Mouse (Mus musculus) limb, embryonic 14.5 days (tissue): Measurements from ENCODE around the gene Syngr1. TPM values are rescaled to one million over a fixed set of nuclear protein-coding genes. Genes with fewer than 3 reads are reported as not detected.

Experiments used
- ATAC-seq: fragments of 200-750 bp; cut with Nextera tagmentation; 2 replicates; pipeline ENCODE4 v1.8.0; 2017; ENCODE audit warnings: low read depth, moderate number of reproducible peaks, moderate TSS enrichment; ENCODE audit not compliant: low FRiP score
- DNase-seq: peaks from one replicate; pipeline ENCODE4 v3.0.0-alpha.2; 2015; ENCODE audit warnings: low spot score
- H3K27ac ChIP-seq: fragments of 300-500 bp; sonication (generic); replicated peaks from 2 replicates; pipeline ENCODE4 v1.5.1; 2014; ENCODE audit warnings: low read depth, mild to moderate bottlenecking, low read length, moderate library complexity, mixed read lengths
- H3K27me3 ChIP-seq: fragments of 300-500 bp; sonication (generic); 2 replicates; pipeline ENCODE4 v1.6.1; 2014; ENCODE audit warnings: low read length, mixed read lengths; ENCODE audit not compliant: control insufficient read depth, insufficient read depth
- H3K36me3 ChIP-seq: fragments of 300-500 bp; sonication (generic); 2 replicates; pipeline ENCODE4 v1.6.1; 2014; ENCODE audit warnings: mild to moderate bottlenecking, low read length, moderate library complexity, mixed read lengths; ENCODE audit not compliant: control insufficient read depth, insufficient read depth
- H3K4me1 ChIP-seq: fragments of 300-500 bp; sonication (generic); 2 replicates; pipeline ENCODE4 v1.6.1; 2014; ENCODE audit warnings: antibody characterized with exemption, low read length, mixed read lengths; ENCODE audit not compliant: control insufficient read depth, insufficient read depth
- H3K4me2 ChIP-seq: fragments of 300-500 bp; sonication (generic); replicated peaks from 2 replicates; pipeline ENCODE4 v1.6.1; 2014; ENCODE audit warnings: low read depth, mild to moderate bottlenecking, low read length, moderate library complexity; ENCODE audit not compliant: severe bottlenecking
- H3K4me3 ChIP-seq: fragments of 300-500 bp; sonication (generic); replicated peaks from 2 replicates; pipeline ENCODE4 v1.5.1; 2014; ENCODE audit warnings: low read length
- H3K9ac ChIP-seq: fragments of 300-500 bp; sonication (generic); 2 replicates; pipeline ENCODE4 v1.6.1; 2014; ENCODE audit warnings: mild to moderate bottlenecking, low read depth, low read length, moderate library complexity; ENCODE audit not compliant: severe bottlenecking
- H3K9me3 ChIP-seq: fragments of 300-500 bp; sonication (generic); 2 replicates; pipeline ENCODE4 v1.6.1; 2016; ENCODE audit warnings: low read length; ENCODE audit not compliant: control insufficient read depth
- POLR2A ChIP-seq: fragments of 200-500 bp; IDR thresholded peaks from 2 replicates; pipeline ENCODE4 v1.8.0; 2012; ENCODE audit warnings: inconsistent platforms, mild to moderate bottlenecking, moderate library complexity, borderline replicate concordance; ENCODE audit not compliant: insufficient read depth, insufficient read length; ENCODE audit errors: extremely low read depth
- WGBS: fragments of 180-500 bp; shearing (Covaris S2); extraction: QIAGEN DNeasy Blood & Tissue Kit; methylation state at CpG from one replicate; pipeline ENCODE4 v1.1.7; 2014; 5-methylcytosine and 5-hydroxymethylcytosine counted together
- polyA plus RNA-seq, 2 experiments: library from polyadenylated mRNA; depleted of rRNA in 1 of 2; stranded (reverse) in 1 of 2; unstranded in 1 of 2; fragments of >200 nt; fragmentation: Nextera tagmentation in 1 of 2; extraction: Ambion mirVana in 1 of 2; gene quantifications; 2 replicates each; pipeline versions ENCODE4 v1.2.1 to v1.2.3; 2012 to 2014

Syngr1 gene
- polyA plus RNA-seq, 2 experiments: 10.8 to 11.5 TPM

- no peak for DNase-seq
- no peak overlapping the region for H3K27ac ChIP-seq
- ATAC-seq: no peak
- no peak for TF ChIP-seq POLR2A
- H3K4me2 ChIP-seq: no peak overlapping the region
- H3K36me3 ChIP-seq: peaks cover 50% of the 10 kb centered on the region
- H3K9ac ChIP-seq: no peak overlapping the region
- 63% methylated on average over 6 of the region's 6 CpGs for WGBS
- no peaks in the 10 kb centered on the region for H3K27me3 ChIP-seq
- no peak overlapping the region for H3K4me3 ChIP-seq
- 0 out of 2 replicates have a peak, but pooled peaks cover 4% of the 10 kb centered on the region for H3K9me3 ChIP-seq
- no peaks in the 10 kb centered on the region for H3K4me1 ChIP-seq
These were observed 55.0 kb downstream of the Syngr1 start for GRCm38 (mm10) chr15:80146153-80146552.

DNA sequence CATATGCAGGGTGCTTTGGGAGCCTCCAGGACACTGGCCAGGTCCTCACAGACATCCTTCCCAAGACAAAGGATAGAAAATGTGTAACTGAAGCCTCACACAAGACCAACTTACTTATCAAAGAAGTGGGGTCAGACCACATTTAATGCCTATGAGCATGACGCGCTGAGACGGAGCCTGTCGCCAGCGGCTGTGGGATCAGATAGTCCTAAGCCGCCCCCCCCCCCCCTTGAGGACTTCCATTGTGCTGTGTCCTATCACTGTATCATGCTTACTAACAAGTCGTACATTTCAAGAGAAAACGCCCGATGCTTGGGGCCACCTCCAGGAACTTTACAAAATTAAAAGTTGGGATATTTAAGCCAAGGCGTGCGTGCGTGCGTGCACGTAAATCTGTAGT lies 56.0 kb downstream of the Syngr1 start:
- H3K36me3 ChIP-seq: peaks cover 48% of the 10 kb centered on the region
- no peak for ATAC-seq
- no peak overlapping the region for H3K9ac ChIP-seq
- no peaks in the 10 kb centered on the region for H3K4me1 ChIP-seq
- no peak overlapping the region for H3K4me2 ChIP-seq
- no peak overlapping the region for H3K4me3 ChIP-seq
- no peaks in the 10 kb centered on the region for H3K27me3 ChIP-seq
- 0 out of 2 replicates have a peak, but pooled peaks cover 2% of the 10 kb centered on the region for H3K9me3 ChIP-seq
- H3K27ac ChIP-seq: no peak overlapping the region
- no peak for DNase-seq
- no peak for TF ChIP-seq POLR2A
- WGBS: 88% methylated on average over 14 of the region's 14 CpGs

GRCm38 (mm10) chr15:80147511-80147910 lies 56.4 kb downstream of the Syngr1 start:
- H3K9me3 ChIP-seq: no peaks in the 10 kb centered on the region
- H3K4me3 ChIP-seq: no peak overlapping the region
- no peaks in the 10 kb centered on the region for H3K4me1 ChIP-seq
- H3K27ac ChIP-seq: no peak overlapping the region
- WGBS: 73% methylated on average over 5 of the region's 5 CpGs
- peaks cover 48% of the 10 kb centered on the region for H3K36me3 ChIP-seq
- H3K27me3 ChIP-seq: no peaks in the 10 kb centered on the region
- H3K4me2 ChIP-seq: no peak overlapping the region
- DNase-seq: no peak
- no peak for ATAC-seq
- H3K9ac ChIP-seq: no peak overlapping the region
- TF ChIP-seq POLR2A: no peak

- Histone ChIP-seq H3K36me3 (peaks cover 54% of the 10 kb centered on the region), H3K27ac (no peak overlapping the region), H3K9ac (no peak overlapping the region), H3K9me3 (no peaks in the 10 kb centered on the region), H3K4me1 (no peaks in the 10 kb centered on the region), H3K4me3 (no peak overlapping the region), H3K4me2 (no peak overlapping the region), H3K27me3 (no peaks in the 10 kb centered on the region)
- no peak for ATAC-seq
- DNase-seq: no peak
- no peak for TF ChIP-seq POLR2A
- WGBS: 75% methylated on average over 8 of the region's 8 CpGs
These were observed 57.4 kb downstream of the Syngr1 start for GRCm38 (mm10) chr15:80148565-80148964.

DNA sequence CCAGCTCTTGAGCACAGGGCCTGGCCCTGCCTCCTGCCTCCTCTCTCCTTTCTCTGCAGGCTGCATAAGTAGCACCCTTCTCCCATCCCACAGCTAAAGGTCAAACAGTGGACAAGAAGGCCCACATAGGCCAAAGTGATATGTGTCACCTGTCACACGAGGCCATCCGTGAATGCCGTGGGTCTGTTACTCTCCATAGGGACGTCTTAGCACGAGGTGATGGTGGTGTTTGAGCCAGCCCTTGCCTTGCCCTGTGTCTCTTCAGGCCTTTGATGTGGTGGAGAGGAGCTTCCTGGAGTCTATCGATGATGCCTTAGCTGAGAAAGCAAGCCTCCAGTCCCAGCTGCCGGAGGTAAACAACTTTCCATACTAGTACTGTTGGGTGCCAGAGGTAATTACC lies 58.4 kb downstream of the Syngr1 start:
- 88% methylated on average over 7 of the region's 7 CpGs for WGBS
- Histone ChIP-seq H3K27me3 (no peaks in the 10 kb centered on the region), H3K4me2 (no peak overlapping the region), H3K9ac (no peak overlapping the region), H3K27ac (no peak overlapping the region), H3K4me3 (no peak overlapping the region), H3K36me3 (peaks cover 56% of the 10 kb centered on the region), H3K9me3 (no peaks in the 10 kb centered on the region), H3K4me1 (no peaks in the 10 kb centered on the region)
- ATAC-seq: no peak
- TF ChIP-seq POLR2A: no peak
- DNase-seq: no peak

DNA sequence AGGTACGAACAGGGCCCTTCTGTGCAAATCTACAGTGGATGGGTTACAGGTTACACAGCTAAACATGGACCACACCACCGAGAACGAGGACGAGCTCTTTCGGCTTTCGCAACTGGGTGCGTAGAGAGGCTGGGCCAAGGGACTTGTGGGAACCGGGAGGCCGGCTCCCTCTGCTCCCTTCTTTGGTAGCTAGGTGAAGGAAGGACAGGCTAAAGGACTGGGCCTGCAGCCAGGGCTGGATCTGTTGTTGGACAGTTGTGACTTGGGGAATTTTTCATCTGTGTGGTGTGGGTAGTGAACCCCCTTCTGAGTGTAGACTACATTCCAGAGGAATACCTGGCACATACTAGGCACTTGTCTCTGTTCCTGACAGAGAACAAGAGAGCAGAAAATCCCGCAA lies 61.5 kb downstream of the Syngr1 start:
- TF ChIP-seq POLR2A: no peak
- ATAC-seq (no peak), DNase-seq (no peak)
- no peaks in the 10 kb centered on the region for H3K27me3 ChIP-seq
- WGBS: 90% methylated on average over 10 of the region's 10 CpGs
- no peaks in the 10 kb centered on the region for H3K9me3 ChIP-seq
- H3K9ac ChIP-seq: no peak overlapping the region
- H3K4me3 ChIP-seq: no peak overlapping the region
- H3K36me3 ChIP-seq: peaks cover 86% of the 10 kb centered on the region
- H3K4me2 ChIP-seq: no peak overlapping the region
- no peaks in the 10 kb centered on the region for H3K4me1 ChIP-seq
- H3K27ac ChIP-seq: no peak overlapping the region
